Mouse (Mus musculus) forebrain, embryonic 12.5 days (tissue): ENCODE results near the gene Schip1. TPM values are rescaled to one million over a fixed set of nuclear protein-coding genes. Genes with fewer than 3 reads are reported as not detected.

Source experiments
- ATAC-seq: fragments of 200-750 bp; cut with Nextera tagmentation; 2 replicates; pipeline ENCODE4 v1.8.0; 2017; ENCODE audit warnings: moderate TSS enrichment; ENCODE audit not compliant: low FRiP score
- H3K27ac ChIP-seq: fragments of 300-500 bp; sonication (generic); 2 replicates; pipeline ENCODE4 v1.5.1; 2016; ENCODE audit warnings: mild to moderate bottlenecking
- H3K27me3 ChIP-seq: fragments of 300-500 bp; sonication (generic); 2 replicates; pipeline ENCODE4 v1.6.1; 2016; ENCODE audit warnings: mild to moderate bottlenecking
- H3K36me3 ChIP-seq: fragments of 300-500 bp; sonication (generic); replicated peaks from 2 replicates; pipeline ENCODE4 v1.6.1; 2016; ENCODE audit warnings: mild to moderate bottlenecking
- H3K4me1 ChIP-seq: fragments of 300-500 bp; sonication (generic); 2 replicates; pipeline ENCODE4 v1.6.1; 2016
- H3K4me2 ChIP-seq: fragments of 300-500 bp; sonication (generic); 2 replicates; pipeline ENCODE4 v1.6.1; 2016; ENCODE audit warnings: mild to moderate bottlenecking, moderate library complexity
- H3K4me3 ChIP-seq: fragments of 300-500 bp; sonication (generic); replicated peaks from 2 replicates; pipeline ENCODE4 v1.5.1; 2016; ENCODE audit warnings: mild to moderate bottlenecking
- H3K9ac ChIP-seq: fragments of 300-500 bp; sonication (generic); 2 replicates; pipeline ENCODE4 v1.6.1; 2016; ENCODE audit warnings: mild to moderate bottlenecking
- H3K9me3 ChIP-seq: fragments of 300-500 bp; sonication (generic); 2 replicates; pipeline ENCODE4 v1.6.1; 2016
- WGBS: fragments of 180-500 bp; shearing (Covaris S2); methylation state at CpG from one replicate; pipeline ENCODE4 v1.1.7; 2016; 5-methylcytosine and 5-hydroxymethylcytosine counted together
- polyA plus RNA-seq: library from polyadenylated mRNA; unstranded; fragments of >200 nt; fragmentation: Nextera tagmentation; extraction: Ambion mirVana; gene quantifications from 2 replicates; pipeline ENCODE4 v1.2.1, GENCODE M21; 2016

Schip1 gene
- polyA plus RNA-seq, 1 experiment from 2014 or later = 88.1 TPM

GRCm38 (mm10) chr3:68531908-68532307, 467.3 kb downstream of the Schip1 start:
- Histone ChIP-seq H3K9me3 (no peaks in the 10 kb centered on the region), H3K9ac (no peak overlapping the region), H3K36me3 (no peaks in the 10 kb centered on the region), H3K27ac (no peak overlapping the region), H3K4me3 (no peak overlapping the region), H3K4me1 (peaks cover 10% of the 10 kb centered on the region; the same call in 1 of the 2 replicates), H3K27me3 (no peaks in the 10 kb centered on the region), H3K4me2 (no peak overlapping the region)
- ATAC-seq = no peak
- WGBS = 83% methylated on average over 4 of the region's 4 CpGs

GRCm38 (mm10) chr3:68534571-68535051, 470.0 kb downstream of the Schip1 start:
- Histone ChIP-seq H3K36me3 (no peaks in the 10 kb centered on the region), H3K27me3 (no peaks in the 10 kb centered on the region), H3K9ac (no peak overlapping the region), H3K4me2 (no peak overlapping the region), H3K9me3 (no peaks in the 10 kb centered on the region), H3K4me3 (no peak overlapping the region), H3K4me1 (peaks cover 10% of the 10 kb centered on the region; the same call in 1 of the 2 replicates), H3K27ac (no peak overlapping the region)
- WGBS = 19% methylated on average over 5 of the region's 7 CpGs
- no peak for ATAC-seq

DNA sequence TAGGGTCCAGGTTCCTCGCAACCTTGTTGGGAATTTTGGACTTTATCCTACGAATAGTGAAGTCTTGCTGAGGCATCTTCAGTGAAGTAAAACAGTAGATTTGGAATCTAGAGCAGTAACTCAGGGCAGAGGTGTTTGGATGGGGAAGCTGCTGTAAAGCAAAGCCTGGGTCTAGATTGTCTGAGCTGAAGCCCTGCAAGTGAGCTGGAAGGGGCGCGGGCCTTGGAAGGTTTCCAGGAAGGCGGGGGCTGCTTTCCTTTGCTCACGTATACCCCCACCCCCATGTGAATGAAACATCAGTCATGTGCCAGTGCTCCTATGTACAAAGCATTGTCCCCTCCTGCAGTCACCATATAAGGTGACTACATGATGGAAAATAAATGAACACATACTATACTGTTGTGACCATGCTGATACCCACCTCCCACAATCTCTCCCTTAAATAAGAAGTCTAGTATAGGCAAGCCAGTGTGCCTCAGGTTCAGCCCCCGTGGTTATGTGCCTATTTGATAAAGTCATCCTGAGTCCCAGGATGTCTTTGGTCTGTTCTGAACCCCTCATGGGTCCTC, 470.6 kb downstream of the Schip1 start:
- no peak for ATAC-seq

GRCm38 (mm10) chr3:68536071-68536470, 471.5 kb downstream of the Schip1 start:
- Histone ChIP-seq H3K4me2 (no peak overlapping the region), H3K4me1 (peaks cover 10% of the 10 kb centered on the region; the same call in 1 of the 2 replicates), H3K9ac (no peak overlapping the region), H3K9me3 (no peaks in the 10 kb centered on the region), H3K4me3 (no peak overlapping the region), H3K27me3 (no peaks in the 10 kb centered on the region), H3K27ac (no peak overlapping the region), H3K36me3 (no peaks in the 10 kb centered on the region)
- no peak for ATAC-seq
- 29% methylated on average over 3 of the region's 3 CpGs for WGBS

More for the DNA sequence above, 470.6 kb downstream of the Schip1 start:
- Histone ChIP-seq H3K4me1 (peaks cover 10% of the 10 kb centered on the region; the same call in 1 of the 2 replicates), H3K27ac (no peak overlapping the region), H3K4me2 (no peak overlapping the region), H3K36me3 (no peaks in the 10 kb centered on the region), H3K27me3 (no peaks in the 10 kb centered on the region), H3K9ac (no peak overlapping the region), H3K4me3 (no peak overlapping the region), H3K9me3 (no peaks in the 10 kb centered on the region)
- WGBS = 76% methylated on average over 7 of the region's 7 CpGs

GRCm38 (mm10) chr3:68541688-68542087, 477.1 kb downstream of the Schip1 start:
- Histone ChIP-seq H3K4me2 (no peak overlapping the region), H3K4me1 (peaks cover 19% of the 10 kb centered on the region), H3K27me3 (0 out of 2 replicates have a peak, but pooled peaks cover 3% of the 10 kb centered on the region), H3K9ac (no peak overlapping the region), H3K4me3 (no peak overlapping the region), H3K27ac (no peak overlapping the region), H3K9me3 (no peaks in the 10 kb centered on the region), H3K36me3 (no peaks in the 10 kb centered on the region)
- no peak for ATAC-seq
- 93% methylated on average over 8 of the region's 8 CpGs for WGBS

GRCm38 (mm10) chr3:68542944-68543501, 478.4 kb downstream of the Schip1 start:
- ATAC-seq = peak; percentile 84
- peaks cover 19% of the 10 kb centered on the region for H3K4me1 ChIP-seq
- 4% methylated on average over 7 of the region's 7 CpGs for WGBS
- no peak overlapping the region for H3K9ac ChIP-seq
- H3K4me3 ChIP-seq = peak overlapping the region; percentile 25
- 0 out of 2 replicates have a peak, but pooled peaks cover 3% of the 10 kb centered on the region for H3K27me3 ChIP-seq
- H3K4me2 ChIP-seq = peak overlapping the region; percentile 47
- no peaks in the 10 kb centered on the region for H3K9me3 ChIP-seq
- no peaks in the 10 kb centered on the region for H3K36me3 ChIP-seq
- no peak overlapping the region for H3K27ac ChIP-seq

DNA sequence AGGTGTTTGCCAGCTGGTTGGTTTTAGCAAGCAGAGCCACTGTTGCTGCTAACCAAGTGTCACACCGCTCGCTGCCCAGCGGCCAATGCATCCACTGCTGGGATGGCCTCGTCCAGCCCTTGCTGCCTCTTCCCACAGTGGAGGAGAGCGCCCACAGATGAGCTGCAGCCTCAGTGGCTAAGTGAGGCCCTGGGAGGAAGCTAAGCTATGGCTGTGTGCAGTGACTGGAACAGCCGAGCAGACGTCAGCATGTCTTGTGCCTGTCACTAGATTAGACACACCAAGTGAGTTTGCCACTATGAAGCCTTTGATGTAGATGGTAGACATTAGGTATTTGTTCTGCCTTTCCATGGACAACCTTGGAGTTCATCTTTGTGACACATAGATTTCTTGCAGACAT, 480.2 kb downstream of the Schip1 start:
- 69% methylated on average over 7 of the region's 7 CpGs for WGBS
- Histone ChIP-seq H3K4me1 (peaks cover 19% of the 10 kb centered on the region), H3K9me3 (no peaks in the 10 kb centered on the region), H3K27ac (no peak overlapping the region), H3K4me3 (no peak overlapping the region), H3K27me3 (0 out of 2 replicates have a peak, but pooled peaks cover 3% of the 10 kb centered on the region), H3K4me2 (no peak overlapping the region), H3K36me3 (no peaks in the 10 kb centered on the region), H3K9ac (no peak overlapping the region)
- ATAC-seq = peak; percentile 33; the same call in 1 of the 2 replicates

DNA sequence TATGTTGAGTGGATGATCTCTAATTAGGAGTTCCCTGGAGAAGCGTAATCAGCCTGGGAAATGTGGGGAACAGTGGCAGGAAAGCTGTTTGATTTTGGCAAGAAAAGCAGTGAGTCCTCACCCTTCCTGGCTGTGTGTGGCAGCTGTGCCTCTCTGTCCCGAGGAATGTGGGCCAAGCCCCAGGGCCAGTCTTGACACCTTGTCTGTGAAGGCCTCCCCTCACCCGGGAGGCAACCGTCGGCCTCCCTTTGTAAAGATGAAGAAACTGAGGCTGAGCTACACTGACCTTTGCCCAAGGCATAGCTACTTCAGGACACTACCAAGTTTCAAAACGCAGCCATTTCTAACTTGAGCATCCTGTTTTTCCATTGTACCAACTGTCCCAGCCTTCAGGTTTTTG, 481.3 kb downstream of the Schip1 start:
- H3K27me3 ChIP-seq = 0 out of 2 replicates have a peak, but pooled peaks cover 3% of the 10 kb centered on the region
- no peak for ATAC-seq
- H3K27ac ChIP-seq = no peak overlapping the region
- no peak overlapping the region for H3K9ac ChIP-seq
- no peaks in the 10 kb centered on the region for H3K9me3 ChIP-seq
- H3K4me3 ChIP-seq = no peak overlapping the region
- H3K4me2 ChIP-seq = no peak overlapping the region
- WGBS = 34% methylated on average over 6 of the region's 6 CpGs
- H3K36me3 ChIP-seq = no peaks in the 10 kb centered on the region
- peaks cover 21% of the 10 kb centered on the region for H3K4me1 ChIP-seq

DNA sequence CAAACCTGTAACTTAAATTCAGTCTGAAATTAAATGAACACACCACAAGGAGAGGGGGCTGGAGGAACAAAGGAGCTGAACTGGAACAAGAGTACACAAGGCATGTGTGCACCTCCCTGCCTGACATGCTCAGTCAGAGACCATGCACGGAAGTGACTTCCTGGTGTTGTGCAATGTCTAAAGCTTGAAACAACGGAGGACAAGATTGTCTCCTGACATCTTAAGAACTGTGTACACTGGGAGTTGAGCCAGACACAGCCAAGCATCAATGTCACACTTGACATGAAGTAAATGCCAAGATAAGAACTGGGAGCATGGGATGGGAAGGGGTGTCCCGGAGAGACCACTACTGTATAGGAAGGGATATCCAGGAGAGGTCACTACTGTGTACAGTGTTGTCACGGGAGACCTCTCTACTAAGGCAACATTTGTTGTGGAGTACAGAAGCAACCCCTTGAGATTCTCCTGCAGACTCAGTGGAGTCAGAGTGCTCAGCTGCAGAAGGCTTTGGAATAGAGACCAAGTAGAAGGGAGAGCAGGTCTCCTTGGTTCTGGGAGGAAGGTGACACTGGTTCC, 490.6 kb downstream of the Schip1 start:
- Histone ChIP-seq H3K4me2 (no peak overlapping the region), H3K4me1 (0 out of 2 replicates have a peak, but pooled peaks cover 2% of the 10 kb centered on the region), H3K27ac (no peak overlapping the region), H3K27me3 (no peaks in the 10 kb centered on the region), H3K36me3 (no peaks in the 10 kb centered on the region), H3K9ac (no peak overlapping the region), H3K9me3 (no peaks in the 10 kb centered on the region), H3K4me3 (no peak overlapping the region)
- ATAC-seq = no peak
- WGBS = 85% methylated on average over 4 of the region's 4 CpGs

- Histone ChIP-seq H3K9ac (no peak overlapping the region), H3K4me1 (no peaks in the 10 kb centered on the region), H3K27me3 (no peaks in the 10 kb centered on the region), H3K36me3 (no peaks in the 10 kb centered on the region), H3K9me3 (no peaks in the 10 kb centered on the region), H3K27ac (no peak overlapping the region), H3K4me2 (no peak overlapping the region), H3K4me3 (no peak overlapping the region)
- WGBS = 92% methylated on average over 9 of the region's 9 CpGs
- no peak for ATAC-seq
These were observed 492.3 kb downstream of the Schip1 start for GRCm38 (mm10) chr3:68556891-68557290.

GRCm38 (mm10) chr3:68558744-68559143, 494.1 kb downstream of the Schip1 start:
- H3K9ac ChIP-seq = no peak overlapping the region
- no peaks in the 10 kb centered on the region for H3K4me1 ChIP-seq
- H3K27me3 ChIP-seq = no peaks in the 10 kb centered on the region
- no peak overlapping the region for H3K27ac ChIP-seq
- H3K4me2 ChIP-seq = no peak overlapping the region
- H3K36me3 ChIP-seq = no peaks in the 10 kb centered on the region
- WGBS = 92% methylated on average over 6 of the region's 6 CpGs
- no peaks in the 10 kb centered on the region for H3K9me3 ChIP-seq
- H3K4me3 ChIP-seq = no peak overlapping the region
- no peak for ATAC-seq

DNA sequence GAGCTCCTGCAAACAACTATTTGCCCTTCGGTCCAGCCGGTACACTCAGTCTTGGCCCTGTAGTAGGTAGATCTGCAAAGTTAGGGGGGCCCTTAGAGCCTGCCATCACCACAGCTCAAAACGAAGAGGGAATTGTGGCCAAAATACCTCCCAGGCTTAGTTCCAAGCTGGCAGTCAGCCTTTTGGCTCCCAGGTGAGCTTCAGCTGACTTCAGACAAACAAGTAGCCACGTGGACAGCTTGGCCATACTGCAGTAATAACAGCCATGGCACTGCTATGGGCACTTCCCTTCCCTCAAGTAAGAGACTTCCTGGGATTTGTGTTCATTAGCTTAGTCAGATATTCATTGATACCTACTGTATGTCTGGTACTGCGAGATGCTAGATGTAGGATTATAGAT, 495.5 kb downstream of the Schip1 start:
- Histone ChIP-seq H3K4me1 (peaks cover 9% of the 10 kb centered on the region), H3K27me3 (no peaks in the 10 kb centered on the region), H3K36me3 (no peaks in the 10 kb centered on the region), H3K9me3 (no peaks in the 10 kb centered on the region), H3K9ac (no peak overlapping the region), H3K4me2 (no peak overlapping the region), H3K27ac (no peak overlapping the region), H3K4me3 (no peak overlapping the region)
- ATAC-seq = no peak
- 80% methylated on average over 5 of the region's 5 CpGs for WGBS
